Mouse (Mus musculus): ENCODE data around the gene Dmxl2.

- TF ChIP-seq CTCF (IDR thresholded peaks at IDR 0.05; ENCODE audit: extremely low read depth, insufficient read length, insufficient replicate concordance, low read depth, low read length) (no peak), POLR2A (IDR thresholded peaks at IDR 0.05; ENCODE audit: low read depth, low read length) (no peak)
Measured at GRCm38 (mm10) chr9:54416238-54416637, 85.2 kb downstream of the Dmxl2 start.
